Mouse (Mus musculus) spleen, adult 2 months (tissue): ENCODE data around the gene Nfkbid. TPM values are rescaled to one million over a fixed set of nuclear protein-coding genes. Genes with fewer than 3 reads are reported as not detected.
"Not testable (repeated sequence)": the region's sequence is repeated elsewhere in the genome, so short reads cannot be mapped to it uniquely, and the experiment has no call there.

Source experiments
- DNase-seq, 2 experiments: peaks; one replicate each; pipeline versions ENCODE4 v3.0.0 to v3.0.0-alpha.2; 2012 to 2021; ENCODE audit warnings: low spot score in 2 of 2, low read depth in 1 of 2
- H3K27ac ChIP-seq: fragments of 200-500 bp; 2 replicates; pipeline ENCODE4 v1.5.1; 2012; ENCODE audit warnings: low read length, inconsistent platforms; ENCODE audit not compliant: insufficient read depth
- H3K27me3 ChIP-seq: fragments of 200-500 bp; 2 replicates; pipeline ENCODE4 v1.6.1; 2012; ENCODE audit warnings: mild to moderate bottlenecking, moderate library complexity, low read length, inconsistent platforms; ENCODE audit not compliant: control insufficient read depth, insufficient read depth
- H3K36me3 ChIP-seq: fragments of 200-500 bp; 2 replicates; pipeline ENCODE4 v1.6.1; 2012; ENCODE audit warnings: mild to moderate bottlenecking, low read length, inconsistent platforms; ENCODE audit not compliant: control insufficient read depth, insufficient read depth
- H3K4me1 ChIP-seq: fragments of 200-500 bp; 2 replicates; pipeline ENCODE4 v1.6.1; 2011; ENCODE audit warnings: inconsistent platforms; ENCODE audit not compliant: control insufficient read depth, insufficient read depth, insufficient read length
- H3K4me3 ChIP-seq: fragments of 200-500 bp; 2 replicates; pipeline ENCODE4 v1.5.1; 2011; ENCODE audit warnings: mild to moderate bottlenecking, inconsistent platforms; ENCODE audit not compliant: insufficient read depth, insufficient read length; ENCODE audit errors: extremely low read depth
- CTCF ChIP-seq: fragments of 200-500 bp; IDR thresholded peaks from 2 replicates; pipeline ENCODE4 v1.5.1; 2011; ENCODE audit warnings: mild to moderate bottlenecking, inconsistent platforms; ENCODE audit not compliant: insufficient read depth, insufficient read length, insufficient replicate concordance; ENCODE audit errors: extremely low read depth
- POLR2A ChIP-seq: fragments of 200-500 bp; IDR thresholded peaks from 2 replicates; pipeline ENCODE4 v1.6.1; 2011; ENCODE audit warnings: low read depth, low read length, inconsistent platforms
- WGBS: fragments of 180-500 bp; shearing (Covaris S2); methylation state at CpG from one replicate; pipeline ENCODE4 v1.1.7; 2018; 5-methylcytosine and 5-hydroxymethylcytosine counted together
- polyA plus RNA-seq: library from polyadenylated mRNA; depleted of rRNA; stranded (reverse); fragments of >200 nt; gene quantifications from 2 replicates; pipeline ENCODE4 v1.2.3, GENCODE M21; 2012

Gene Nfkbid
- polyA plus RNA-seq, 1 experiment = 55.1 TPM

DNA sequence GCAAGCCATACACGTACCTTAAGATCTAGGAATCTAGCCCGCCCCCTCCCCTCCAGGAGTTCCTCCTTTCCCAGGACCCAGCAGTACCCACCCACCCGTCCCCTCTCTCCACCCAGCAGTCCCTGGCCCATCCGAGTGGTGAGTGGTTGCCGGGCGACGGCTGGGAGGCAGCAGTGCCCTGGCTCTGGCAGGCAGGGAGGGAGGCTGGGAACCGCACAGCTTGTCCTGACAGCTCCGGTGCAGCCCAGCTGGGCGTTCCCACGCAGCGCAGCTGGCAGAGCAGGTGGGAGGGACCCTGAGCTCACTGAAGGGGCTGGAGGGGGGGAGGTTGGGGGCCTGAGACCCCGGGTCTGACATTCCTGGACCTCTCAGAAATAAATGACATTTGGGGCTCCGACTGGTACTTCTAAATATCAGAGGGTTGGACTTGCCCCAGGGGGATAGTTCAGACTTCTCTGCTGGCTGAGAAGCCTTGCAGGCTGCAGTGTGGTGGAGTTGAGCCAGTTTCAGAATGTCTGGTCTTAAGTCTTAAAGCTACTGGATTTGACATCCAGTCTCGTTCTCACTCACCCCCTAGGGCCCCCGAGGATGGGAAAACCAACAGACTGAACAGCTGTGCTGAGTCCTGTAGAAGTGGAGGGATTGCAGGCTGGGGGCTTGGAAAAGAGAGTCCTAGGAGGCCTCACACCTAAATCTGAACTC, 36.2 kb downstream of the Nfkbid start, which contains the start of the genes Kirrel2 and Nphs1:
TSS of gene Kirrel2 (minus strand) at position 62 of the 702 bp plus-strand sequence.
TSS of gene Nphs1 (plus strand) at position 687 of the 702 bp plus-strand sequence.
- DNase-seq = no peak
- Histone ChIP-seq H3K27ac (no peak within 1 kb of the TSS), H3K4me1 (peaks cover 8% of the 10 kb centered on the region; the same call in 1 of the 2 replicates), H3K4me3 (no peak within 1 kb of the TSS), H3K36me3 (no peaks in the 10 kb centered on the region), H3K27me3 (peaks cover 22% of the 10 kb centered on the region)
- no peak for TF ChIP-seq POLR2A
- no peak for TF ChIP-seq CTCF
- WGBS = 8% methylated on average over 16 of the region's 16 CpGs

- WGBS = 50% methylated on average over 6 of the region's 6 CpGs
Observed at GRCm38 (mm10) chr7:30459484-30459883, 38.0 kb downstream of the Nfkbid start.

DNA sequence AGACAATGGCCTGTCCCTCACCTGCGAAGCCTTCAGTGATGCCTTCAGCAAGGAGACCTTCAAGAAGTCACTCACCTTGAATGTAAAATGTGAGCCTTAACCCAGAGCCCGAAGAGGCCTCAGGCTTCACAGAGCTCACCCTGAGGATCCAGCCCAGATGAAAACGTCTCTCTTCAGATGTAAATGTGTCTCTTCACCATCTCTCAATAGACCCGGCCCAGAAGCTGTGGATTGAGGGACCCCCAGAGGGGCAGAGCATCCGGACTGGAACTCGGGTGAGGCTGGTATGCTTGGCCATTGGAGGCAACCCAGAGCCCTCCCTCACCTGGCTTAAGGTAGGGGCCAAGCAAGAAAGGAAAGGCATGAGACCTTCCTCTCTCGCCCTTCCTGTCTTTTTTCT, 42.0 kb downstream of the Nfkbid start:
- Histone ChIP-seq H3K4me3 (no peak overlapping the region), H3K27ac (no peak overlapping the region), H3K36me3 (no peaks in the 10 kb centered on the region), H3K27me3 (peaks cover 16% of the 10 kb centered on the region), H3K4me1 (no peaks in the 10 kb centered on the region)
- TF ChIP-seq CTCF = no peak
- no peak for TF ChIP-seq POLR2A
- no peak for DNase-seq
- 32% methylated on average over 7 of the region's 7 CpGs for WGBS

More at GRCm38 (mm10) chr7:30459484-30459883, 38.0 kb downstream of the Nfkbid start:
- H3K4me1 ChIP-seq = no peaks in the 10 kb centered on the region
- H3K27ac ChIP-seq = no peak overlapping the region
- TF ChIP-seq POLR2A (no peak), CTCF (no peak)
- H3K4me3 ChIP-seq = no peak overlapping the region
- no peaks in the 10 kb centered on the region for H3K36me3 ChIP-seq
- no peak for DNase-seq
- peaks cover 18% of the 10 kb centered on the region for H3K27me3 ChIP-seq

GRCm38 (mm10) chr7:30463996-30464395, 42.5 kb downstream of the Nfkbid start:
- DNase-seq = no peak
- WGBS = 26% methylated on average over 4 of the region's 4 CpGs
- H3K27me3 ChIP-seq = peaks cover 16% of the 10 kb centered on the region
- TF ChIP-seq POLR2A (no peak), CTCF (no peak)
- H3K4me1 ChIP-seq = no peaks in the 10 kb centered on the region
- H3K27ac ChIP-seq = no peak overlapping the region
- H3K36me3 ChIP-seq = no peaks in the 10 kb centered on the region
- H3K4me3 ChIP-seq = no peak overlapping the region

DNA sequence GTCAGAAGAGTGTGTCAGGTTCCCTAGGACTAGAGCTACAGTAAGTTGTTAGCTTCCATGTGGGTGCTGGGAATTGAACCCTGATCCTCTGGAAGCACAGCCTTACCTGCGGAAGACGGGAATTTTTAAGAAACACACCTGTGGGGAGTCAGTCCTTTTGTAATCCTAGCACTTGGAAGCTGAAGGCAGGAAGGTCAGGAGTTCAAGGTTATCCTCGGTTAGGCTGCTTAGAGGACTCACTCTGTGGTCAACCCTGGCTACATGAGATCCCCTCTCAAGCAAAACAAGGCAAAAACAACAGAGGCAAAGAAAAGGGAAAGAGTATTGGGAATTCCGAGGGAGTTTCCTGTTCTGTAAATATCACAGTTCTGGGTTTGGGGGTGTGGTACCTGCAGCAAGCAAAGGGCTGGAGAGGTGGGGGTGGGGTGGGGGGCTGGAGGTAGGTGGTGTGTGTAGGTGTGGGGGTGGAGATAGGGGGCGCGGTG, 43.3 kb downstream of the Nfkbid start:
- 18% methylated on average over 6 of the region's 6 CpGs for WGBS
- no peak for TF ChIP-seq CTCF
- no peak for TF ChIP-seq POLR2A
- peaks cover 15% of the 10 kb centered on the region for H3K27me3 ChIP-seq

DNA sequence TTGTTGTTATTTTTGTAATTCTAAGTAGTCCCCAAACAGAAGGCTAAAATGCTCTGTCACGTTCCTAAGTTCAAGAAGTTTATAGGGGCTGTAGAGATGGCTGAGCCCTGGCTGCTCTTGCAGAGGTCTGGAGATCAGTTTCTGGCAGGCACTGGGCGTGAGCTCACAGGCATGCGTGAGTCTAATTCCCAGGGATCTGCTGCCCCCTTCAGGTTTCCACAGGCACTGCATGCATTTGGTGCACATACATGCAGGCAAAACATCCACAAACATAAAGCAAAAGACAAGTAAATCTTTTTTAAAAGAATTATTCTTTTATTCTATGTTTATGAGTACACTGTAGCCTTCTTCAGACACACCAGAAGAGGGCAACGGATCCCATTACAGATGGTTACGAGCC, 50.9 kb downstream of the Nfkbid start:
- WGBS = 46% methylated on average over 5 of the region's 5 CpGs
- H3K36me3 ChIP-seq = no peaks in the 10 kb centered on the region
- H3K27ac ChIP-seq = no peak overlapping the region
- no peak overlapping the region for H3K4me3 ChIP-seq
- peak in 1 of 2 experiments; percentile 19 for DNase-seq
- TF ChIP-seq CTCF = peak; percentile 17; the same call in 1 of the 2 replicates
- TF ChIP-seq POLR2A = no peak
- H3K27me3 ChIP-seq = peaks cover 3% of the 10 kb centered on the region; the same call in 1 of the 2 replicates
- no peaks in the 10 kb centered on the region for H3K4me1 ChIP-seq

More for the DNA sequence above, 43.3 kb downstream of the Nfkbid start:
- no peak for DNase-seq
- H3K4me3 ChIP-seq = no peak overlapping the region
- no peaks in the 10 kb centered on the region for H3K36me3 ChIP-seq
- no peaks in the 10 kb centered on the region for H3K4me1 ChIP-seq
- H3K27ac ChIP-seq = no peak overlapping the region

DNA sequence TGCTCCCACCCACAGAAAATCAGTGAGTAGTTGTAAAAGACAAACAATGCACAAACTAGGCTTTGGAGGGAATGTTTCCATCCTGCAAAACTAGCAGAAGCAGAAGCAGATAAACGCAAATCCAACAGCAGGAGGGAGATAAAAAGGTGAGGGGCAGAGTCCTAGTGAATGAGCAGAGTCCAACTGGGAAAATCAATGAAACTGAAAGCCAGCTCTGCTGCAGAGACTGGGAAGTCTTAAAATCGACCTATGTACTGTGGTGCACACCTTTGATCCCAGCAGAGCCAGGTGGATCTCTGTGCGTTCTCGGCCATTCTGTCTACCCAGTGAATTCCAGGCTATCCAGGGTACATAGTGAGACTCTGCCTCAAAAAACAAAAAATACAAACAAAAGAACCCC, 53.5 kb downstream of the Nfkbid start:
- Histone ChIP-seq H3K4me1 (no peaks in the 10 kb centered on the region), H3K4me3 (no peak overlapping the region), H3K27me3 (peaks cover 2% of the 10 kb centered on the region; the same call in 1 of the 2 replicates), H3K27ac (no peak overlapping the region), H3K36me3 (no peaks in the 10 kb centered on the region)
- 69% methylated on average over 4 of the region's 4 CpGs for WGBS
- no peak for DNase-seq
- TF ChIP-seq CTCF = no peak
- no peak for TF ChIP-seq POLR2A

- H3K36me3 ChIP-seq, H3K27me3 ChIP-seq, H3K4me3 ChIP-seq, DNase-seq, H3K27ac ChIP-seq, H3K4me1 ChIP-seq: not testable (repeated sequence)
- 83% methylated on average over 7 of the region's 7 CpGs for WGBS
Observed at GRCm38 (mm10) chr7:30476136-30476535, 54.6 kb downstream of the Nfkbid start.
